Mouse (Mus musculus): Measurements from ENCODE around the gene Car12. TPM values are rescaled to one million over a fixed set of nuclear protein-coding genes. Genes with fewer than 3 reads are reported as not detected.

Gene Car12
- total RNA-seq (2014; fragmentation: Nextera tagmentation) (2.6 and 4.3 TPM in 2 replicates), total RNA-seq (2017) (1.4 and 3.2 TPM in 2 replicates)

DNA sequence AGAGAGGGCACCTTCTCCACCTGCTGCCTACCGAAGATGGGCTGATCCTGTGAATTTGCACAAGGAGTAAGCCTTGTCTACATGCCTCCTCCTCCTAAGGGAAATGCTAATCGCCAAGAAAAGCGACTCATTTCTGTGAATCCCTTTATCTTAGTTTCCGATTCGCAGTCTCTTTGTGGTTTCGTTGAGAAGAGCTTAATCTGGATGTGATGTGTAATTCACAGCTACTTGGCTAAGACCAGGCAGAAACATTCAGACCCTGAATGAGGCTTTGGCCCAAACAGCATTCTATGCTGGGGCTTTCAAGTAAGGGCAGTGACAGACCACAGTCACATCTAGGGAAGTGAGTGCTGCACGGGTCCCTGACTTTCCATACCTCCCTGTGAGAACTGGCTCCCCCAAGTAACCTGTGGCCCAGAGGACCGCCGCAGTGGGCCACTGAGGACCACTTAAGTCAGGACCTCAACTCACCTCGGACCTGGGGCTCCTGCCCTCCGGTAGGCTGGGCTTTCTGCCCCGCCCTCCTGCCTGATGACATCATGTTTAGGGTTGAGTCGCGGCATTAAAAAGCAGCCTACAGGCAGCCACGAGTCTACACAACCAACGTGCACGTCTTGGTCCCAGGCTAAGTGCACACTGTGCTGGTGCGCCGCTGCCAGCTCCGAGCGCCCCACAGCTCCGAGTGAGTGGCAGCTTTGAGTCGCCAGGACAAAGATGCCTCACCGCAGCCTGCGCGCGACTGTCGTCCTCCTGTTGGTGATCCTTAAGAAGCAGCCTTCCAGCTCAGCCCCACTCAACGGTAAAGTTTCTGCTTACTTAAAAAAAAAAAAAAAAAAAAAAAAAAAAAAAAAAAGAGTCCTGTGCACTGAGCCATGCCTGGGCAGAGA is at the start of gene Car12:
Gene Car12, plus strand, starts transcription at position 552 of the 887 bp plus-strand sequence.
- ATAC-seq (replicated peaks; ENCODE audit: poor library complexity, severe bottlenecking) = peak; percentile 80

DNA sequence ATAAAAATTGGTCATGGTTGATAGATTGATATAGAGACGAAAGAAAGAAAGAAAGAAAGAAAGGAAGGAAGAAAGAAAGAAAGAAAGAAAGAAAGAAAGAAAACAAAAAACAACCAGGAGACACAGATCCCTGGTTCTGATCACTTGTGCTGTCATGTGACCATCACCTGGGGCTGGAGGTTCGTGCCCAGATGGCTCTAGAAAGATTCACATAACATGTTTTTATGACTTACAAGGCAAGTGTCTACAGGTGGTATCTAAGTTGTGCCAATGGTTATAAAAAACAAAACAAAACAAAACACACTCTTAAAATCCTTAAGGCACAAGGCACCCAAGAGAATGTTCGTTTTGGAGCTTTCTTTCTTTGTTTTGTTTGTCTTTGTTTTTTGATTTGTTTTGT is 49.7 kb upstream of the Car12 start:
- ATAC-seq (replicated peaks; ENCODE audit: poor library complexity, severe bottlenecking) = no peak

DNA sequence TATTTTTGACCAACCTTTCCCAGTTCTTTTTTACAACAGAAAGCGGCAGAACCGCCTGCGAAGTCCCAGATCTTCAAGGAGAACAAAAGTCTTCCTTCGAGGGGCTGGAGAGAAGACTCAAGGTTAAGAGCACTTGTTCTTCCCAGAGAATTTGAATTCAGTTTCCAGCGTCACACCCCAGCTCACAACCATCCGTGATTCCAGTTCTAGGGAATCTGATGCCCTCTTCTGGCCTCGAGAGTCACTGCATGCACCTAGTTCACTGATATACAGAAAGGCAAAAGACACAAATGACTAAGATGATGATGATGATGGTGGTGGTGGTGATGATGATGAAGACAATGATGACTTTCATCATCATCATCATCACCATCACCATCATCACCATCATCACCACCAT is 48.9 kb upstream of the Car12 start:
- ATAC-seq (replicated peaks; ENCODE audit: poor library complexity, severe bottlenecking) = no peak

DNA sequence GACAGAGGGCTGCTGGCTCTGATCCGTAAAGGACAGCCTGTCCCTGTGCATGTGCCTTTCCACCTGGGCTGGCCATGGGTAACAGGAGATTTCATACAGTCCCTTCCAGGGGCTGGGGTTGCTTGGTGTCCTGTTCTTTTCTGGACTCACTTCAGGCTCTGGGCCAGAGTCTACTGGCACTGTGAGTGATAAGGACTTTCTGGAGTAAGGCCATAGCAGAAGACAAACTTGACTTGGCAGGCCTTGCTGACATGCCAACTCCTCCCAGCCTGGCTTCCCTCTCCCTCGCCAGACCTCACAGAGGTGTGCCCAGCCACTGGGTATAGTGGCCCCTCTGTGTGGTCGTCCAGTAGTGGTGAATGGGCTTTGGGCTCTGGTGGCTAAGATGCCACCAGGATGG is 47.3 kb upstream of the Car12 start:
- no peak for ATAC-seq (replicated peaks; ENCODE audit: poor library complexity, severe bottlenecking)

DNA sequence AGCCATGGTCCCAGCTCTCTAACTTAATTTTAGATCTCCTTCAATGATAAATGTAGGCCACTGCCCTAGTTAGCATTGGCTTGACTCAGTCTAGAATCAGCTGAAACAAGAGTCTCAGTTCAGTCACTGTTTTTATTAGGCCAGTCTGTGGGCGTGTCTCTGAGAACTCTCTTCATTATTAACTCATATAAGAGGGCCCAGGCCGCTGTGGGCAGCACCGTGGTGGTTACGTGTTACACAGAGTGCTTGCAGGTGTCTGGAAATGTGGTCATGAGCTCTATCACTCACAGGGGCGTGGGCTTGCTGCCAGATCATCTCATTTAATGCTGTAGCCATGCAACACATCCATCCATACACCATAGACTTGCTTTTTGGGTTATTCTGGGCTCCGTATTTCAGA is 46.4 kb upstream of the Car12 start:
- ATAC-seq (replicated peaks; ENCODE audit: poor library complexity, severe bottlenecking) = no peak

DNA sequence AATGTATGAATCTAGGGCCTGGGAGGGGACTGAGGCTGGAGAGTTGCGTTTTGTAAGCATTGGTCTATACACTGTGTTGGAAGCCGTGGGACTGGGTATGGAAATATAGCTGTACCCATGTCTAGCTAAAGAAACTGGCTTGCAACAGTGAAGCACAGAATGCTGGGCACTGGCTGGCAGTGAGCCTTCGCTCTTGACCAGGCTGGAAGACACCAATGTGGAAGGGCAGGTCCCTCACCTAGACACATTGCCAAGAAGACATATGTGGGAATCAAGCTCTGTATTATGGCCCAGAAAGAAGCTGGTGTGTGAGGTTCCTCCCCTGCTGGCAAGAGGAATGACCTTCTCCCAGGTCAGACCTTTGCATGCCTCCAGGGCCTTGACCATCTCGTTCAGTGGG is 45.6 kb upstream of the Car12 start:
- no peak for ATAC-seq (replicated peaks; ENCODE audit: poor library complexity, severe bottlenecking)

DNA sequence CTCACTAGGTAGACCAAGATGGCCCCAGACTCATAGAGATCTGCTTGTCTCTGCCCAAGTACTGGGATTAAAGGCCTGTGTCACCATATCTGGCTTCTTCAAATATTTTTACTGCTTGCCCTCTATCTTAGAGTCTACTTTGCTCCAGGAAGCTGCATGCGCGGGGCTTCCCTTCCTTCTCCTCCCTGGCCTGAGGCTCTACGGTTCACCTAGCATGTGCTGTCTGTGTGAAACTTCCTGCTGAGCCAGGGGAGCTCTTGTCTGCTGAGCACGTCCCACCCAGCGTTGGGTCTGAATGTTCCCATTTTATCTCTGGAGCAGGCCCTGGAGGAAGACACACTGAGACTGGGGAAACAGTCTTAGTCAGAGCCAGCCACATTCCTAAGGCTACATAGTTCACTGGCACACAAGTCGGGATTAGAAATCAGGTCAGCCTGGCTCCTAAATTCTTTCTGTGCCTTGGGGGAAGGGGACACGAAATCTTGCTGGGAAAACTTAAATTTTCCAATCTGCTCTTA is 43.9 kb upstream of the Car12 start:
- peak; percentile 28; the same call in 1 of the 2 replicates for ATAC-seq (replicated peaks; ENCODE audit: poor library complexity, severe bottlenecking)

DNA sequence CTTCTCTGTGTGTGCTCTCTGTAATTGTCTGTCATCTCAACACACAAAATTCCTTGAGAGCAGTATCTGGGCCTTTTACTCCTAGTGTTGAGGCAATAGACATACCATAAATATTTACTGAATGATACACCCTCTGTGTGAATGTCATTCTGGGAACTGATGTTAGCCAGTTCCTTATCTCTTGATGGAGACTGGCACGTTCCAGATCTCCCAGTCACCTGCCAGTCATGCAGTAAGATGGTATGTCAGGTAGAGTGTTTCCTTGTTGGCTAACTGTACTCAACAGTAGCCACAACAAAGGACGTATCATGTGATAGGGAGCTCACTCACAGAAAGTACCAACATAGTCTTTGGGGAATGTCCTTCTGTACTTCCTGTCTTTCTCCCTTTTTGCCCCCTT is 39.7 kb upstream of the Car12 start:
- no peak for ATAC-seq (replicated peaks; ENCODE audit: poor library complexity, severe bottlenecking)

DNA sequence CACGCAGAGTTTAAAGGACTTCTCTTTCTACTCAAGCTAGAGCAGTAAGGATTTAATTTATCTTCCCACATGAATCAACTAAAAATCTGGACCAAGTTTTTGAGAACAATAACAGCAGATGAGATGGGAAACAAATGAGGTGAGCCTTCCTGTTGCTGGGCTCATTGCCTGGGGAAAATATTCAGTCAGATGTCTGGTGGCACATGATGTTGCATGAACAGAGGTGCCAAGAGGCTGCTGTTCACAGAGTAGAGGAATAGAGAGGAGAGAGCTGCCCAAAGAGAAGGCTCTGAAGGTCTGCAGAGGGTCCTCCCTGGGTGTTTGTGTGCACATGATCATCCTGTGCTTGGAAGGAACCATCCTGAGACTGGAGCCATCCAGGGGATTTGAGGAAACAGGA is 37.9 kb upstream of the Car12 start:
- ATAC-seq (replicated peaks; ENCODE audit: poor library complexity, severe bottlenecking) = no peak

DNA sequence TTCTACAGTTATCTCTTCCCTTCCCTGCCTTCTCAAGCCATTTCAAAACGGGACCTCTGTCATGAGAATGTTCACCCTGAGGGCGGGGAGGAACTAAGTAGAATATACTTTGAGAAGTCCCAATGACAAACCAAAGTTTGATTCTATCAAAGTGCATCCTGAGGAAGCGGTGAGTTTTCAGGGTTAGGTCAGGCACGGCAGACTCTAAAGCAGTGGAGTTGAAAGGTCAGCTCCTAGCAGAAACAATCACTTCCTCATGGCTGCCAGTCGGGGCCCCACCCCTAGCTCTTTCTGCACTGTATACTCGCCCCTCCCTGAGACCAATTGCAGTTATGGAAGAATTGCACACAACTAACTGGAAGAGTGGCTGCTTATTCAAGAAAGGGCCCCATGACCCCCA is 33.4 kb upstream of the Car12 start:
- peak; percentile 77 for ATAC-seq (replicated peaks; ENCODE audit: poor library complexity, severe bottlenecking)

DNA sequence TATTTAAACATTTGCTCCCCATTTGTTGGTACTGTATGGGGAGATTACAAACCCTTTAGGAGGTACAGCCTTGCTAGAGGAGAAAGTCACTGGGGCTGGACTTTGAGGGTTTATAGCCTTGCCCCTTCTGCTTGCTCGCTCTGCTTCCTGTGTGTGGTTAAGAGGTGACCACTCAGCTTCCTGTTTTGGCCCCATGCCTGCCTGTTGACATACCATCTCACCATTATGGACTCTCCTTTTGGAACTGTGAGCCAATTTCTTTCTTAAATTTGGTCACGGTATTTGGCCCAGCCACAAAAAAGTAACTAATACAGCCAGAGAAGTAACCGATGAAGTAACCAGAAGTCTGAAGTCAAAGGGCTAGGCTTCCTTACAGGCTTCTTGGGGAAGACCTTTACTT is 30.7 kb upstream of the Car12 start:
- peak; percentile 96 for ATAC-seq (replicated peaks; ENCODE audit: poor library complexity, severe bottlenecking)

DNA sequence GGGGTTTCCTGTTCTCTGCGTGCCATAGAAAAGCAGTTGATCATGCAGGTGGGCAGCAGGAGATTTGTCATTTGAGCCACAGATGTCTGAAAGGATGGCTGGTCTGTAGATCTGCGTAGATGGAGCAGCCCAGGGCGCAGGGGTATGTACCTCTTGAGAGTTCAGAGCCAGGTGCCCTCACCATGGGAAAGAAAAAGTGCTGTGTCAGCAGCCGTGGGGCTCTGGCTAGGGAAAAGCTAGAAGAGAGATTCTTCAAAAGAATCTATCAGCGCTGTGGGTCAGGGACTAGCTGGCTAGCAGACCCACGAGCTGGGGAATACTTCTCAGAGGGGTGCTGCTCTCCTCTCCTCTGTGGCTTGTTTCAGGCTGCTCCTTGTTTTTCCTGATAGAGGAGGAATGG is 27.8 kb upstream of the Car12 start:
- no peak for ATAC-seq (replicated peaks; ENCODE audit: poor library complexity, severe bottlenecking)

DNA sequence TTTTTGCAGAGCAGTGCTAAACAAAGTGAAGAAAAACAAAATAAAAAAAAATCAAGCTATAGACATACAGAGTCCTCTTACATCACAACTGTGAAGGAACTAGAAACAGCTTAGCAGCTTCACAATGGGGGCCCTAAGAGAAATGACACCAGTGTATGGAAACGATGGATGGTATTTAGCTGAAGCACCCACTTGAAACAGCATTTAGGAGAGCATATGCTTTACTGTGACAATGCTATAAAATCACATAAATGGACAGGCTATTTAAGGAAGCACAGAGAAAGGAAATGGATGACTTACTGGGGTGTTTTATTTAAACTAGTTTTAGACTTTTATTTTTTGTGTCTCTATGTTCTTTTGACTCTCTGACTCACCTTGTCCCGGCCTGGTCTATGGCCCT is 25.8 kb upstream of the Car12 start:
- ATAC-seq (replicated peaks; ENCODE audit: poor library complexity, severe bottlenecking) = no peak

DNA sequence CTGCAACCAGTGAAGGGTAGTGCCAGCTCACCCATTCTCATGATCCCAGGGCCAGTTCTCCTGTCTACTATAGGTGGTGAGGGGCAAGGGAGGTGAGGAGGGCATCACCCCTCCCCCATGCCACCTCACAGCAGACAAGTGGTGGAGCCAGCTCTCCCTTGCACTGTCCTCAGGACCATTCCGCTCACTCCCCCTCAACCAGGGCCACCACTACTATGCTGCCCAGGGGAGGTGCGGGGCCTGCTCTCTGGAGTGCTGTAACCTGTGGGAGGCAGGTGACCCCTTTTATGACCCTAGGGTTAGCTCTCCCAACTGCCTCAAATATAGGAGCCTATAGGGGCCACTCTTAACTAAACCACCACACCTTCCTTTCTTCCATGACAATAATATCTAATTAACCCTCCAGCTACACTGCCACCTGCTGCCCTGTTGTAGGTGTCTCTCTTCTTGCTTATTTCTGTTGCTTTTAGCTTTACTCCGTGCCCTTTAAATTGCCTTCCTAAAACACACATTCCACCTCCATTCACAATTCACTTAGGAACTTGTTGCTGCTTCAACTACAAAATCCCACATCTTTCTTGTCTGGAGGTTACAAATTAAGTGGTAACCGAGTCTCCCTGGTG is 21.7 kb upstream of the Car12 start:
- no peak for ATAC-seq (replicated peaks; ENCODE audit: poor library complexity, severe bottlenecking)

DNA sequence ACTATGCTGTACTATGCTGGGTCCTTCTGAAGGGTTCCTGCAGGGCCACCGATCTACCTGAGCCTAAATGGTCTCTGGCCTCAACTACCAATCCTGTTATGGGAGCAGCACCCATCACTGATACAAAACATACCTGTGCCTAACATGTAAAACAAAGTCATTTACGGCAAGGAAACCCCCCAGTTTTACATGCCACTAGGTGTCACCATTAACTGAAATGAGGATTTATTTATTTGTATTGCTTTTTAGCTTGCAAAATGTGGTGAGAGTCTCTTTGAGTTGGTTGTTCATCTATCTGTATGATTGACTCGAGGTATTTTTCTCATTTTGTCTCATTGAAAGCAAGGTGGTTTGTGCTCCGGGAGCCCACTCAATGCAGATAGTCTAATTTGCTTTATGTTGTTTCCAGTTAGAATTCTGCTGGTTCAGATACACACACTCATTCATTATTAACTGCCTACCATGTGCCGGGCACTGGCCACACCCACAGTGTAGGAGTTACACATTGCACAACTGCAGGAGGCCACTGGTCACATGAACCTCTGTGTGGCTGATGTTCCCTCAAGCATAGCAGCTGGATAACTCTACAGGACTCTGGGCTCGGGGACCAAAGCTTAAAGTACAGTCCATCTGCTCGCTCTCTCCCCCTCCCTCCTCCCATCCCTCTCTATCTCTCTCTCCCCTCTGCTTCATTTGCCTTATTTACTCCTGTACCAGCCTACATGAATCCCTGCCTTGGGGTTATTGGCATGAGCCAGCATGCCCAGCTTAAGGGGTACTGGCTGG is 15.9 kb upstream of the Car12 start:
- peak; percentile 100 for ATAC-seq (replicated peaks; ENCODE audit: poor library complexity, severe bottlenecking)

DNA sequence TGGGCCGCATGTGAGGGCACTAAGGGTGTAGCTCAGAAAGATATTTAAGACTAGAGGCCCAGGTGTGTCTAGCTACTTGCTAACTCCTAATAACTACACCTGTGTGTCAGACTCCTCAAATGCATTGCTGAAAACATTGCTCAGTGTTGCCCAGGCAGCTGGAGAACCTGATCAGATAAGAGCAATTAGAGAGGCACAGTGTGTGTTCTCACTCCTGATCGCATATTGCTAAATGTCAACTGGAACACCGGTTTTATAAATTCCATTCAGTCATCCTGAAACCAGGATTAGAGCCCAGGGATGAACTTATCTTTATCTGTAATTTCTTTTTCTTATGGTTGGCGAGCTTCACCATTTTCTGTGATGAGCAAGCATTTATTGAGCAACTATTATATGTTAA is 13.7 kb upstream of the Car12 start:
- ATAC-seq (replicated peaks; ENCODE audit: poor library complexity, severe bottlenecking) = no peak

DNA sequence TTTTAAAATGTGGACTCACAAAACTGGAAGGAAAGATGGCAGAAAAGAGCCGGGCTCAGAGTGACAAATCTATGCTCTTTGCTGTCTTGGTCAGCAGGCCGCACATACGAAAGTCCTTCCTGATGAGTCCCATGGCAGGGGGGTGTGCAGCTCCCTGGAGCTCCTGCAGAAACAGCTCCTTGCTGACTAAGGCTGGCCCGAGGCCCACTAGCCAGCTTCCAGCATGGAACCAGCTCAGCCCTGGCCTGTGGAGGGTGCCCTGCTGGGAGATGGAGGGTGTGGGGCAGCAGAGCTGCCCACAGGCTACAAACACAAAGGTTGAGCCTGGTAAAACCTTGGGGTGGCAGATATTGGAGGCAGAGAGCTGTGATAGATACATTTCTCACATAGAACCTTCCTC is 10.5 kb upstream of the Car12 start:
- no peak for ATAC-seq (replicated peaks; ENCODE audit: poor library complexity, severe bottlenecking)

DNA sequence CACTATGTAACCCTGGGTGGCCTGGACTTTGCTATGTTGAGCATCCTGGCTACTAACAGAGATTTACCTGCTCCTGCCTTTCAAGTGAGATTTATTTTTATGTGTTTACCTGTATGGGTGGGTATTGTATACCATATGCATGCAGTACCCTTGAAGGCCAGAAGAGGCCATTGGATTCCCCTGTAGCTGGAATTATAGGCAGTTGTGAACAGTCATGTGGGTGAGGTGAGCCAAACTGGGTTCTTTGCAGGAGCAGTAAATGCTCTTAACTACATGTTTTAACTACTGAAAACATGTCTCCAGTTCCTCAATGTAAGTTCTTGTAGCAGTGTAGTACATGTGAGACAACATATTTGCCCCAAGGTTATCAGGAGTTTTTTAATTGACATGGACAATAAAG is 8.1 kb upstream of the Car12 start:
- peak; percentile 50 for ATAC-seq (replicated peaks; ENCODE audit: poor library complexity, severe bottlenecking)

DNA sequence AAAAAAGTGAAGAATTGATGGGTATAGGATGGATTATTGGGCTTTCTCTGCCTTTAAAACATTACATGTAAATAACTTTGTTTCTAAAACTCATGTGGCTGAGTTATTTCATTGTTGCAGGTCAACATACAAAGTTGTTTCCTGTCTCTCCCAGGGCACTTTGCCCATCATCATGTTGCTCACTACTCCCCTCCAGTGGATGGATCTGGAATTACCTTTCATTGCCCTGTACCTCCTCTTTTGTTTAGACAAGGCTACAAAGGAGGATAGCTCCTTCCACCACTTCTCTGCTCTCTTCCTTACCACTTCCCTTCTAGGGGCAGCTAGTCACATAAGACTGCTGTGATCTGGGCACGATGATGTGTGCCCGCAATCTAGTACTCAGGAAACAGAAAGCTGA is 7.7 kb upstream of the Car12 start:
- ATAC-seq (replicated peaks; ENCODE audit: poor library complexity, severe bottlenecking) = peak; percentile 92

DNA sequence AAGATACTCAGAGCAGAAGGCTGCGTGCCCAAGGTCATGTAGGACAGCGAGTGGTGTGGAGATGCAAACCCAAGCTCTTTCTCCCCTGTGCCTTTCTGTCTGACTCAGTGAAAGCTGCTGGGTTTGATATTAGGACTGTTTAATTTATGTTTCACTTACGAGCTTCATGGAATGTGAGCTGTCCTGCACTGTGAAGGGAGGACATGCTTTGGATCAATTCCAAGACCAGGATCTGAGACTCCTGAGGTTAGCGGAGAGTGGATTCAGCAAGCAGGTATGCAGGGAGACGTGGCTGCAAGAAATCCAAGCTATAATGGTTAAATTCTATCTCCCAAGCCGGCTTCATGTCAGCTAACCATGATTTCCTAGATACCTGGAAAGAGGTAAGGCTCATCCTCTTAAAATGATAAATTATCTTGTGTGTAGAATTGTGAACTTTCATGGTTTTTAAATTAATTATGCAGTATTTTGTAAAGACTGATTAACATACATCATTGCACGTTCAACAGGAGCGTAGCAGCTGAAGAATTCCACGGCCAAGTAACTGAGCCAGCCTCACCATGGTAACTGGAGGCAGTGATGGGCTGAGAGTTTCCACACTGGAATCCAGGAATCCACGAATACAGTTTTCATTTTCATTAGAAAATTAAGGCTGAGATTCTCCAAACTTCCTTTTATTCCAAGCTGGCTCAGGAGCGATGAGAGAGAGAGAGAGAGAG is 5.3 kb upstream of the Car12 start:
- ATAC-seq (replicated peaks; ENCODE audit: poor library complexity, severe bottlenecking) = no peak
